Mouse (Mus musculus) intestine, embryonic 14.5 days (tissue): ENCODE measurements at regions not wholly inside any gene's neighbourhood (a gene's known extent, or its start where the extent isn't known, plus 50 kb on each side); places are given as distances from the start of the nearest gene placed in this dataset.

Source experiments
- ATAC-seq: fragments of 200-750 bp; cut with Nextera tagmentation; replicated peaks from 2 replicates; pipeline ENCODE4 v1.8.0; 2017; ENCODE audit warnings: low read depth, moderate number of reproducible peaks, moderate TSS enrichment, moderate library complexity; ENCODE audit not compliant: low FRiP score, low TSS enrichment
- DNase-seq: peaks from one replicate; pipeline ENCODE4 v3.0.0-alpha.2; 2018; ENCODE audit warnings: low spot score
- H3K27ac ChIP-seq: fragments of 300-500 bp; sonication (generic); 2 replicates; pipeline ENCODE4 v1.5.1; 2014; ENCODE audit warnings: low read depth, mild to moderate bottlenecking, control low read depth
- H3K27me3 ChIP-seq: fragments of 300-500 bp; sonication (generic); replicated peaks from 2 replicates; pipeline ENCODE4 v1.6.1; 2014; ENCODE audit warnings: low read length, control low read depth; ENCODE audit not compliant: control insufficient read depth, insufficient read depth
- H3K36me3 ChIP-seq: fragments of 300-500 bp; sonication (generic); 2 replicates; pipeline ENCODE4 v1.6.1; 2014; ENCODE audit warnings: low read length, control low read depth; ENCODE audit not compliant: control insufficient read depth, insufficient read depth
- H3K4me1 ChIP-seq: fragments of 300-500 bp; sonication (generic); replicated peaks from 2 replicates; pipeline ENCODE4 v1.6.1; 2014; ENCODE audit warnings: low read length, control low read depth, mixed read lengths; ENCODE audit not compliant: control insufficient read depth, insufficient read depth
- H3K4me2 ChIP-seq: fragments of 300-500 bp; sonication (generic); 2 replicates; pipeline ENCODE4 v1.6.1; 2014; ENCODE audit warnings: low read length
- H3K4me3 ChIP-seq: fragments of 300-500 bp; sonication (generic); 2 replicates; pipeline ENCODE4 v1.5.1; 2014; ENCODE audit warnings: low read depth, low read length, control low read depth, mixed read lengths
- H3K9ac ChIP-seq: fragments of 300-500 bp; sonication (generic); 2 replicates; pipeline ENCODE4 v1.6.1; 2014; ENCODE audit warnings: mild to moderate bottlenecking, low read length
- H3K9me3 ChIP-seq: fragments of 300-500 bp; sonication (generic); 2 replicates; pipeline ENCODE4 v1.6.1; 2016; ENCODE audit warnings: low read length, control low read depth; ENCODE audit not compliant: control insufficient read depth
- WGBS: fragments of 180-500 bp; shearing (Covaris S2); extraction: QIAGEN DNeasy Blood & Tissue Kit; methylation state at CpG from one replicate; pipeline ENCODE4 v1.1.7; 2014; 5-methylcytosine and 5-hydroxymethylcytosine counted together

GRCm38 (mm10) chr12:106464701-106465100 lies 454.7 kb downstream of the Vrk1 start:
- Histone ChIP-seq H3K9me3 (no peaks in the 10 kb centered on the region), H3K36me3 (no peaks in the 10 kb centered on the region), H3K4me3 (no peak overlapping the region), H3K27me3 (0 out of 2 replicates have a peak, but pooled peaks cover 3% of the 10 kb centered on the region), H3K4me2 (no peak overlapping the region), H3K9ac (no peak overlapping the region), H3K27ac (no peak overlapping the region), H3K4me1 (no peaks in the 10 kb centered on the region)
- ATAC-seq (no peak), DNase-seq (no peak)
- 27% methylated on average over 11 of the region's 11 CpGs for WGBS

GRCm38 (mm10) chr12:106468173-106468860 lies 458.3 kb downstream of the Vrk1 start:
- H3K4me3 ChIP-seq = no peak overlapping the region
- no peak for ATAC-seq
- H3K4me1 ChIP-seq = no peaks in the 10 kb centered on the region
- no peak overlapping the region for H3K4me2 ChIP-seq
- H3K9me3 ChIP-seq = no peaks in the 10 kb centered on the region
- DNase-seq = no peak
- WGBS = 62% methylated on average over 18 of the region's 18 CpGs
- no peak overlapping the region for H3K9ac ChIP-seq
- no peaks in the 10 kb centered on the region for H3K36me3 ChIP-seq
- no peak overlapping the region for H3K27ac ChIP-seq
- 0 out of 2 replicates have a peak, but pooled peaks cover 3% of the 10 kb centered on the region for H3K27me3 ChIP-seq

- Histone ChIP-seq H3K4me2 (no peak overlapping the region), H3K36me3 (no peaks in the 10 kb centered on the region), H3K27me3 (peaks cover 46% of the 10 kb centered on the region), H3K9ac (no peak overlapping the region), H3K4me3 (no peak overlapping the region), H3K9me3 (no peaks in the 10 kb centered on the region), H3K27ac (no peak overlapping the region), H3K4me1 (no peaks in the 10 kb centered on the region; the same call in 1 of the 2 replicates)
- WGBS = 14% methylated on average over 24 of the region's 24 CpGs
- ATAC-seq = no peak
- DNase-seq = no peak
These were observed 464.6 kb downstream of the Vrk1 start for GRCm38 (mm10) chr12:106474501-106475165.

- ATAC-seq = no peak
- Histone ChIP-seq H3K36me3 (no peaks in the 10 kb centered on the region), H3K4me2 (no peak overlapping the region), H3K27ac (no peak overlapping the region), H3K4me3 (no peak overlapping the region), H3K9ac (no peak overlapping the region), H3K9me3 (no peaks in the 10 kb centered on the region), H3K4me1 (no peaks in the 10 kb centered on the region; the same call in 1 of the 2 replicates), H3K27me3 (peaks cover 55% of the 10 kb centered on the region)
- 69% methylated on average over 8 of the region's 8 CpGs for WGBS
- DNase-seq = no peak
These were observed 465.5 kb downstream of the Vrk1 start for GRCm38 (mm10) chr12:106475486-106476050.

GRCm38 (mm10) chr12:106477040-106477665 lies 467.1 kb downstream of the Vrk1 start:
- Histone ChIP-seq H3K27ac (no peak overlapping the region), H3K27me3 (peaks cover 71% of the 10 kb centered on the region), H3K36me3 (no peaks in the 10 kb centered on the region), H3K4me2 (no peak overlapping the region), H3K9me3 (no peaks in the 10 kb centered on the region), H3K4me1 (no peaks in the 10 kb centered on the region; the same call in 1 of the 2 replicates), H3K9ac (no peak overlapping the region), H3K4me3 (no peak overlapping the region)
- DNase-seq = no peak
- 31% methylated on average over 8 of the region's 8 CpGs for WGBS
- no peak for ATAC-seq

- Histone ChIP-seq H3K27me3 (peaks cover 76% of the 10 kb centered on the region), H3K9me3 (no peaks in the 10 kb centered on the region), H3K4me3 (no peak overlapping the region), H3K36me3 (no peaks in the 10 kb centered on the region), H3K9ac (no peak overlapping the region), H3K27ac (no peak overlapping the region), H3K4me2 (no peak overlapping the region), H3K4me1 (no peaks in the 10 kb centered on the region; the same call in 1 of the 2 replicates)
- WGBS = 22% methylated on average over 4 of the region's 4 CpGs
- ATAC-seq (no peak), DNase-seq (no peak)
These were observed 467.7 kb downstream of the Vrk1 start for GRCm38 (mm10) chr12:106477731-106478130.

- Histone ChIP-seq H3K27me3 (peaks cover 76% of the 10 kb centered on the region), H3K4me2 (no peak overlapping the region), H3K9me3 (no peaks in the 10 kb centered on the region), H3K9ac (no peak overlapping the region), H3K4me1 (no peaks in the 10 kb centered on the region; the same call in 1 of the 2 replicates), H3K36me3 (no peaks in the 10 kb centered on the region), H3K27ac (no peak overlapping the region), H3K4me3 (0 out of 2 replicates have a peak overlapping the region, but pooled peaks have one; percentile 2)
- under 1% methylated on average over 18 of the region's 18 CpGs for WGBS
- no peak for ATAC-seq
- no peak for DNase-seq
These were observed 468.4 kb downstream of the Vrk1 start for GRCm38 (mm10) chr12:106478381-106478781.

GRCm38 (mm10) chr12:106479067-106479877 lies 469.2 kb downstream of the Vrk1 start:
- WGBS = 2% methylated on average over 24 of the region's 24 CpGs
- Histone ChIP-seq H3K36me3 (no peaks in the 10 kb centered on the region), H3K27me3 (peaks cover 75% of the 10 kb centered on the region), H3K4me1 (no peaks in the 10 kb centered on the region; the same call in 1 of the 2 replicates), H3K9me3 (no peaks in the 10 kb centered on the region), H3K27ac (no peak overlapping the region), H3K9ac (no peak overlapping the region), H3K4me2 (peak overlapping the region; percentile 33), H3K4me3 (peak overlapping the region; percentile 16)
- DNase-seq = no peak
- ATAC-seq = no peak
